Mouse (Mus musculus) C2C12 (cell line): ENCODE measurements around the gene Csf2rb.

ENCODE experiments used
- CEBPB ChIP-seq: IDR thresholded peaks from one replicate; pipeline ENCODE4 v1.6.1; 2011; ENCODE audit warnings: low read depth, mild to moderate bottlenecking, control low read depth, moderate library complexity
- CTCF ChIP-seq: IDR thresholded peaks from one replicate; pipeline ENCODE4 v1.5.1; 2011; ENCODE audit not compliant: control insufficient read depth, insufficient read depth, insufficient read length

- no peak for TF ChIP-seq CTCF
- no peak for TF ChIP-seq CEBPB
Observed at GRCm38 (mm10) chr15:78305341-78305933, 20.1 kb upstream of the Csf2rb start, which contains the start of gene Csf2rb2.
